Mouse (Mus musculus): ENCODE results near the gene Ss18l1. TPM values are rescaled to one million over a fixed set of nuclear protein-coding genes. Genes with fewer than 3 reads are reported as not detected.

Gene Ss18l1
- polyA plus RNA-seq, 1 experiment from 2014 or later, result 6.5 TPM

DNA sequence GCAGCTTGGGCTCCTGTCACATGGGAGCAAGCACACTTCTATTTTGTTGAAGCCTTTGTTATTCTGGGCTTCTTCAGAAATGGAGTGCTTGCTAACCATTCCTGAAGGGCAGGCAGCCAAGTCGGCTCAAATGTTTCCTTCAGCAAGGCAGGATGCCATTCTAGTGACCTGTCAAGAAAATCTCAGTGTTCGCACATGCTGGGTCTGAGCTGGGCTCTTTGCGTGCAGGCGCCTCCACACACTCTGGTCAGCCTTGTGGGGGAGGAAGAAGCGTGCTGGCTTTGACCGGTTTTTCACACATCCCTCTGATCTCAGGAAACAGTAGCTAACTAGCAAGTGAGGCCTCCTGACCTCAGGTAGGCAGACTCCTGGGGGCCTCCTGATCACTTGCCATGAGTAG, 73.0 kb downstream of the Ss18l1 start:
- 42% methylated on average over 6 of the region's 6 CpGs for WGBS
- no peaks in the 10 kb centered on the region for H3K9me3 ChIP-seq
- H3K27me3 ChIP-seq, result peaks cover 25% of the 10 kb centered on the region
- peaks cover 19% of the 10 kb centered on the region for H3K4me1 ChIP-seq
- ATAC-seq (ENCODE audit: low FRiP score, low read depth), result no peak
- H3K27ac ChIP-seq, result no peak overlapping the region
- H3K4me2 ChIP-seq (replicated peaks), result no peak overlapping the region
- no peak overlapping the region for H3K4me3 ChIP-seq
- H3K9ac ChIP-seq, result no peak overlapping the region
- no peaks in the 10 kb centered on the region for H3K36me3 ChIP-seq

DNA sequence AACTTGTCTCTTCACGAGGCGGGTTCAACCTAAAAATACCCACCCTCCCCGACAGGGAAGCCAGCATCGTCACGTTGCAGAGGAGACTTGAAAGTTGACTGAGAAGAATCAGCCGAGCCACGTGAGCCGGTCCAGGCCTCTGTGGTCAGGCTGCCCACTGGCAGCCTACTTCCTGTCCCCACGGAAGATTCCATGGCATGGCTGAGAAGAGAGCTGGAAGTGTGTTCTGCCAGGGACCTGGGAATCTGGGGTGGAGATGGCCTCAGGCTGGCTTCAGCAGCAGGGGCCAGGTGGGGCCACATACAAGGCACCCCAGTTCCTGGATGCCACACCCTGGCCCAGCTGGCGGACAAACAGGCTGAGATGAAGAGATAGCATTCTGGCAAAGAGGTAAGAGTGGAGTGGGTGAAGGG, 73.8 kb downstream of the Ss18l1 start:
- Histone ChIP-seq H3K4me1 (peaks cover 22% of the 10 kb centered on the region), H3K27ac (no peak overlapping the region), H3K9ac (no peak overlapping the region), H3K27me3 (peaks cover 22% of the 10 kb centered on the region), H3K4me3 (no peak overlapping the region), H3K4me2 (replicated peaks) (no peak overlapping the region), H3K9me3 (no peaks in the 10 kb centered on the region), H3K36me3 (no peaks in the 10 kb centered on the region)
- ATAC-seq (ENCODE audit: low FRiP score, low read depth), result no peak
- WGBS, result 70% methylated on average over 10 of the region's 10 CpGs

DNA sequence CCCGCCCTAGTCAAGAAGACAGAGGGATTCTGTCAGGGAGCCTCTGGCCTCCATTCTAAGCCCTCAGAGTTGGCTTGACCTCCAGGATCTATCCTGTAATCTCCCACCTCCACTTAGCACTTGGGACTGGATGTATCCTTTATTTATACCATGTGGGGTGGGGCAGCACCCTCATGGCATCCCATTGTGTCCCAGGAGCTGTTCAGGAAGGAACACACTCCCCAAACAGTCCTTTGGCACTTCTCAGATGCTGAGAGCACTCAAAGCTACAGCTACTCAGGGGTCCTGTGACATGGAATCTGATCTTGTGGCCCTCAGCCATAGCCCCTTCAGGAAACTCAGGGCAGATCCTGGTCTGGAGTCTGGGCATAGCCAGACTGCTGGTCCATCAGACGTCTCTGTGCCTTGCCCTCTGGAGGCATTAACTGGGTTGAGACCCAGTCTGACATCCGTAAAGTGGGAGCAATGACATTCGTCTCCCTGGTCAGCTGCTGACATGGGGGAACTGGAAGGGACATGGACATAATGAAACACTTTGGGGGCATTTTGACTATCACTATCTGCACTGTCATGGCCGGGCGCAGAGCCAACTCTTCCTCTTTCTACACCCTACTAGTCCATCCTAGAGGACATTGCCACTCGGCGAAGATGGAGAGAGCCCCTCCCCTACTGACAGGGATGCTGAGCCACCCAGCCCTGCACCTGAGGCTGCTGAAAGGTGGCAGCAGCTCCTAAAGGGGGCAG, 74.6 kb downstream of the Ss18l1 start:
- Histone ChIP-seq H3K4me3 (no peak overlapping the region), H3K4me2 (replicated peaks) (no peak overlapping the region), H3K27ac (no peak overlapping the region), H3K9ac (no peak overlapping the region), H3K9me3 (no peaks in the 10 kb centered on the region), H3K4me1 (peaks cover 22% of the 10 kb centered on the region), H3K36me3 (no peaks in the 10 kb centered on the region), H3K27me3 (peaks cover 22% of the 10 kb centered on the region)
- 67% methylated on average over 8 of the region's 8 CpGs for WGBS
- ATAC-seq (ENCODE audit: low FRiP score, low read depth), result no peak

DNA sequence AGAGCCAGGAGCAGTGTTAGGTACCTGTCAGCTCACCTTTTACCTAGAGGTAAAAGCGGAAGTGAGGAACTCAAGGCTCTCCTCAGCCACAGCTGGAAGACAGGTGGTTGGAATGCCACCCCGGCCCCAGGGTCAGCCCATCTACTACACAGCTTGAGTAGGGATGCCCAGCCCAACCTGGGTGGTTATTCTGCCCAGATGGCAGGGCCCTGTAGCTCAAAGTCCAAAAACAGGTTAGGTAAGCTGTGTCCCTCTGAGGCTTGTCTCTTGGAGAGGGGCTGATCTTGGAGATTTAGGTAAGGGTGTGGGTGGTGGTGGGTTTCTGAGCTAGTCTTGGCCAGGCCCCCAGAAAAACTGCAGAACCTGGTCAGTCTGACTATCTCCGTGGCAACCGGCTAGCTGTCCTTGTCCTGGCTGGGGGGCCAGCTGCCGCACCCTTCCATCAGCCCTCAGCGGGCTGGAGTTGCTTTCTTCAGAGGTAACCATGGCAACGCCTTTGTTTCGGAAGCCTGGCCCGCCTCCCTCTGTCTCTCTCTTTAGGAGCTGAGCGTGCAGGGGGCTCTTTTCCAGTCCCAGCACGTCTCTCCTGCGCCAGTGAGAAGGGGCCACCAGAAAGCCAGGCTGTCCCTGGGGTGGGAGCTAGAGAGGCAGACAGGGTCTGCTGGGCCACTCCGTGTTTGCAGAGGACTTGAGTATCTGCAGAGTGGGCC, 75.3 kb downstream of the Ss18l1 start:
- H3K4me3 ChIP-seq, result no peak overlapping the region
- H3K27ac ChIP-seq, result no peak overlapping the region
- ATAC-seq (ENCODE audit: low FRiP score, low read depth), result no peak
- peaks cover 22% of the 10 kb centered on the region for H3K27me3 ChIP-seq
- H3K9me3 ChIP-seq, result no peaks in the 10 kb centered on the region
- peak overlapping the region; percentile 43; the same call in 1 of the 2 replicates for H3K9ac ChIP-seq
- H3K36me3 ChIP-seq, result no peaks in the 10 kb centered on the region
- H3K4me2 ChIP-seq (replicated peaks), result peak overlapping the region; percentile 94; the same call in 1 of the 2 replicates
- peaks cover 22% of the 10 kb centered on the region for H3K4me1 ChIP-seq
- 11% methylated on average over 13 of the region's 13 CpGs for WGBS

DNA sequence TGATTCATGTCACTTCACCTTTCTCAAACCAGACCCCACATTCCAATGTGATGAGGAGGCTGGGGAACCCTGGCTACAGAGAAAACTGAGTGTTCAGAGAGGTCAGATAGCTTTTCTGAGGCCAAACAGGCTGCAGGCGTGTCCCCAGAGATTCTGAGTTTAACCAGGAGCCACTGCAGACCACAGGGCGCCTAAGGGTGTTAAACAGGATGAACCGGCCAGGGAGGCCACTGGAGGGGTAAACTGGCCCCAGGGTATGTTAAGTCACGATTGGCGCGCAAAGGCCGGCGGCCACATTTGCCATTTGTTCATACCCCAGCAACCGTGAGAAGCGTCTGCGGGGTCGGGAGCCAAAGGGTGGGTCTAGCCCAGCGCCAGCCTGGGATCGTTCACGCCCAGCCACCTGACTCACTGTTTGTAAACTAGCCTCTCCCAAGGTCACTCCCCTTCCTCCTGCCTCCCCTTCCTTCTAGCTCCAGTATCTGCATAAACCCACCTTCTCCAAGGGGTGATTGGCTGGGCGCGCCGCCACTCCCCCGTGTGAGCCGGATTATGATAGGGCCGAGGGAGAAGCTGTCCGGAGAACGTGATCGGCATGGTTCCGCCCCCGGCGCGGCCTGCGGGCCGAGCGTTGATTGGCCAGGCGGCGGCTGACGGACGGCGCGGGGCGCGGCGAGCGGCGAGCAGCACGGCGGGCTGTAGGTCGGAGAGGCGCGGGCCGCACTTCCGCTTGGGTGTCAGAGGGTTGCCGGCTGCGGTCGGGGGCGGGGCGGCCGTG, 76.5 kb downstream of the Ss18l1 start, which contains the start of gene Osbpl2:
Gene Osbpl2, plus strand, starts transcription at position 646 of the 778 bp plus-strand sequence.
- H3K9ac ChIP-seq, result peak within 1 kb of the TSS; percentile 90
- peak within 1 kb of the TSS; percentile 52; the same call in 1 of the 2 replicates for H3K27ac ChIP-seq
- H3K4me3 ChIP-seq, result peak within 1 kb of the TSS; percentile 93
- H3K4me1 ChIP-seq, result peaks cover 22% of the 10 kb centered on the region
- H3K36me3 ChIP-seq, result peaks cover 6% of the 10 kb centered on the region
- peak; percentile 99 for ATAC-seq (ENCODE audit: low FRiP score, low read depth)
- under 1% methylated on average over 55 of the region's 55 CpGs for WGBS
- no peaks in the 10 kb centered on the region for H3K9me3 ChIP-seq
- peaks cover 22% of the 10 kb centered on the region for H3K27me3 ChIP-seq
- peak within 1 kb of the TSS; percentile 94 for H3K4me2 ChIP-seq (replicated peaks)

Other genes with a start within 250 kb of the Ss18l1 start
- 2.7 and 3.3 TPM in 2 replicates for gene Taf4, start 65.9 kb upstream of the Ss18l1 start, polyA plus RNA-seq (2015; fragmentation: Nextera tagmentation; extraction: Ambion mirVana)
- gene Lsm14b, start 17.5 kb upstream of the Ss18l1 start, polyA plus RNA-seq (2015; fragmentation: Nextera tagmentation; extraction: Ambion mirVana), result 11.2 and 11.7 TPM in 2 replicates
- 612 and 628 TPM in 2 replicates for gene Psma7, start 76 bp upstream of the Ss18l1 start, polyA plus RNA-seq (2015; fragmentation: Nextera tagmentation; extraction: Ambion mirVana)
- gene Mtg2, start 28.1 kb downstream of the Ss18l1 start, polyA plus RNA-seq (2015; fragmentation: Nextera tagmentation; extraction: Ambion mirVana), result 29.5 and 29.9 TPM in 2 replicates
- not detected in 2 replicates for gene Hrh3, start 62.0 kb downstream of the Ss18l1 start, polyA plus RNA-seq (2015; fragmentation: Nextera tagmentation; extraction: Ambion mirVana)
- 38.7 and 40.1 TPM in 2 replicates for gene Osbpl2, start 76.8 kb downstream of the Ss18l1 start, polyA plus RNA-seq (2015; fragmentation: Nextera tagmentation; extraction: Ambion mirVana)
- gene Adrm1, start 129.0 kb downstream of the Ss18l1 start, polyA plus RNA-seq (2015; fragmentation: Nextera tagmentation; extraction: Ambion mirVana), result 196 and 199 TPM in 2 replicates
- gene Lama5, start 183.3 kb downstream of the Ss18l1 start, polyA plus RNA-seq (2015; fragmentation: Nextera tagmentation; extraction: Ambion mirVana), result 15.6 and 15.8 TPM in 2 replicates
- gene Rps21, start 214.9 kb downstream of the Ss18l1 start, polyA plus RNA-seq (2015; fragmentation: Nextera tagmentation; extraction: Ambion mirVana), result 572 and 605 TPM in 2 replicates
- 14.7 and 16.6 TPM in 2 replicates for gene Cables2, start 231.0 kb downstream of the Ss18l1 start, polyA plus RNA-seq (2015; fragmentation: Nextera tagmentation; extraction: Ambion mirVana)
- 1.00 and 1.2 TPM in 2 replicates for gene Rbbp8nl, start 247.4 kb downstream of the Ss18l1 start, polyA plus RNA-seq (2015; fragmentation: Nextera tagmentation; extraction: Ambion mirVana)